Mouse (Mus musculus) embryonic fibroblast, embryonic 13.5 days (primary cell): ENCODE data around the gene E130218I03Rik. TPM values are rescaled to one million over a fixed set of nuclear protein-coding genes. Genes with fewer than 3 reads are reported as not detected.
A peak's percentile ranks its signal among the peaks of the same experiment; 100 is the strongest.

Experiments
- H3K27ac ChIP-seq: 2 replicates; pipeline ENCODE4 v1.5.1; 2012; ENCODE audit warnings: low read length, control low read depth, inconsistent platforms; ENCODE audit not compliant: insufficient read depth
- H3K4me1 ChIP-seq: 2 replicates; pipeline ENCODE4 v1.6.1; 2011; ENCODE audit warnings: low read length; ENCODE audit not compliant: control insufficient read depth, insufficient read depth
- H3K4me3 ChIP-seq: 2 replicates; pipeline ENCODE4 v1.5.1; 2011; ENCODE audit warnings: mild to moderate bottlenecking, control low read depth, low read length; ENCODE audit not compliant: insufficient read depth
- CTCF ChIP-seq: IDR thresholded peaks from 2 replicates; pipeline ENCODE4 v1.5.1; 2011; ENCODE audit warnings: mild to moderate bottlenecking, control low read depth, low read length, moderate library complexity, borderline replicate concordance; ENCODE audit not compliant: insufficient read depth
- POLR2A ChIP-seq: IDR thresholded peaks from 2 replicates; pipeline ENCODE4 v1.6.1; 2011; ENCODE audit warnings: low read depth, mild to moderate bottlenecking, control low read depth, low read length, moderate library complexity
- polyA plus RNA-seq: library from polyadenylated mRNA; stranded (reverse); fragments of >200 nt; gene quantifications from 2 replicates; pipeline ENCODE4 v1.2.4, GENCODE M21; 2011; ENCODE audit warnings: low read depth; ENCODE audit not compliant: missing spikeins, insufficient read length

The E130218I03Rik gene
- polyA plus RNA-seq, 1 experiment: not detected

- no peak overlapping the region for H3K4me3 ChIP-seq
- no peak overlapping the region for H3K27ac ChIP-seq
- peaks cover 3% of the 10 kb centered on the region; the same call in 1 of the 2 replicates for H3K4me1 ChIP-seq
- TF ChIP-seq CTCF (no peak), POLR2A (no peak)
Observed at GRCm38 (mm10) chr4:134237582-134238278, 5.7 kb upstream of the E130218I03Rik start.

DNA sequence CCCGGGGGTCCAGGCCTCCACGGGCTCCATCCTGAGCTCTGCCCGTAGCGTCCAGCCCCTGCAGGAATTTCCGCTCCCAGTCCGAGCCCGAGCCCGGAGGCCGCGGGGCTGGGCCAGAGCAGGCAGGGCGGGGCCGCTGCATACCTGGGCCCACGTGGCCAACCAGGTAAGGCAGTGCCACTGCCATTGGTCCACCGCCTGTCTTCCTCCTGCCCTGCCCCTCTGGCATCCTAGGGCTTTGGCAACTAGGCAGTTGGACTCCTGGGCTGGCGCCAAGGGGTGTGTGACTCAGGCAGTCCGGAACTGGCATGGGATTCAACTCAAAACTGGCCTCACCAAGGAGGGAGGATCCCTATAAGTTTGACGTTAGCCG is 5.2 kb upstream of the E130218I03Rik start, which contains the start of gene Cnksr1:
Gene Cnksr1 (minus strand): TSS at position 121 of the 373 bp plus-strand sequence.
- no peak within 1 kb of the TSS for H3K4me3 ChIP-seq
- H3K27ac ChIP-seq: no peak within 1 kb of the TSS
- peaks cover 3% of the 10 kb centered on the region; the same call in 1 of the 2 replicates for H3K4me1 ChIP-seq
- TF ChIP-seq CTCF (no peak), POLR2A (no peak)

GRCm38 (mm10) chr4:134238686-134239085 is 4.8 kb upstream of the E130218I03Rik start:
- Histone ChIP-seq H3K27ac (no peak overlapping the region), H3K4me3 (no peak overlapping the region), H3K4me1 (peaks cover 3% of the 10 kb centered on the region; the same call in 1 of the 2 replicates)
- TF ChIP-seq CTCF: no peak
- TF ChIP-seq POLR2A: no peak

DNA sequence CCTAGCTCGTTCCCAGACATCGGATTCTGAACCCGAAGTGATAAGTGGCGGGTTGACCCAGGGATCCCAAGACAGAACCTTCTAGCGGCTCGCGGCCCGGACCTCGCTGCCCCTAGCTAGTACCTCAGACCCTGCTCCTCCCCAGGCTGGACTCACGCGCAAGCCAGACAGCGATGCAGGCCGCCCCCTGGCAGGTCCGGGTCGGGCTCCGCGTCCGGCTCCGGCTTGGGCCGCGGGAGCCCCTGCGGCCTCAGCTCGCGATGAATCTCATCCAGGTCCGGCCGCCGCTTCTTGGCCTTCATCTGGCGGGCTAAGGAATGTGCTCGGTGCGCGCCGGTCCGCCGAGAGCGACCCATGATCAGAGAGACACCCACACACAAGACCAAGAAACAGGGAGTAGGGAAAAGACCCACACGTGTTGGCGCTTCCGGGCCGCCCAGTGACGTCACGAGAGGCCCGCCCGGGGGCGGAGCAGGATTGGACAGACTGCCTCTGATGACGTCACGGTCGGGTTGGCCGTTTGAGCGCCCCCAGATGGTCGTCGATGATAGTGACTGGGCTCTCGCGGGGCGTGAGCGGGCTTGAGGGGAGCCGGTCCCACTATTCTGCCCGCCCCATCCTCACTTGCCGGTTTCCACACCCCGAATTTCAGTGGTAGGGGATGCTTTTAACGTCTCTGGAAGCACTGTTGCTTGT is 1.8 kb downstream of the E130218I03Rik start, which contains the start of gene Zfp593:
Gene Zfp593 (minus strand): TSS at position 445 of the 696 bp plus-strand sequence.
- H3K27ac ChIP-seq: no peak within 1 kb of the TSS

DNA sequence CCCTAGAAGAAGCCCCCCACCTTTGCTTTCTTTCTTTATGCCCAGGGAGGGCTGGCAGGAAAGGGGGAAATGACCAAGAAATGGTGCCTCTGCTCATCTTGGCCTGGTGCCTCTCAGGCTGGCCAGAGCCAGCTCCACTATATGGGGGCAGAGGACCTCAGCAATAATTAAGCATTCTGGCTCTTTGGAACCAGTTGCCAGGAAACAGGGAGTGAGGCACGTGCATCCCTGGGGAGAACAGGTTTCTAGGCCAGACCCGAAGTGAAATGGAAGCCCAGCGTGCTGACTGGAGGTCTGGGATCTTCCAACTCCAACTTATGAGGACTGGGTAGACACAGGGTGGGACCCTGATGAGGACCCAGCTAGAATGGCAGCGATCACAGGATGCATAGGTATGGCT is 2.8 kb downstream of the E130218I03Rik start:
- no peak for TF ChIP-seq CTCF
- TF ChIP-seq POLR2A: no peak
- H3K4me3 ChIP-seq: no peak overlapping the region
- H3K27ac ChIP-seq: no peak overlapping the region
- H3K4me1 ChIP-seq: no peaks in the 10 kb centered on the region; the same call in 1 of the 2 replicates

More for the DNA sequence above, 1.8 kb downstream of the E130218I03Rik start, which contains the start of gene Zfp593:
- H3K4me3 ChIP-seq: peak within 1 kb of the TSS; percentile 83
- no peaks in the 10 kb centered on the region for H3K4me1 ChIP-seq
- TF ChIP-seq CTCF (peak; percentile 71), POLR2A (peak; percentile 81)

GRCm38 (mm10) chr4:134246719-134247258 is 3.3 kb downstream of the E130218I03Rik start, which contains the start of gene Gm30191:
Gm30191 (plus strand) TSS chr4:134246935.
- TF ChIP-seq POLR2A (no peak), CTCF (no peak)
- peak within 1 kb of the TSS; percentile 14; the same call in 1 of the 2 replicates for H3K4me3 ChIP-seq
- no peaks in the 10 kb centered on the region; the same call in 1 of the 2 replicates for H3K4me1 ChIP-seq
- no peak within 1 kb of the TSS for H3K27ac ChIP-seq

DNA sequence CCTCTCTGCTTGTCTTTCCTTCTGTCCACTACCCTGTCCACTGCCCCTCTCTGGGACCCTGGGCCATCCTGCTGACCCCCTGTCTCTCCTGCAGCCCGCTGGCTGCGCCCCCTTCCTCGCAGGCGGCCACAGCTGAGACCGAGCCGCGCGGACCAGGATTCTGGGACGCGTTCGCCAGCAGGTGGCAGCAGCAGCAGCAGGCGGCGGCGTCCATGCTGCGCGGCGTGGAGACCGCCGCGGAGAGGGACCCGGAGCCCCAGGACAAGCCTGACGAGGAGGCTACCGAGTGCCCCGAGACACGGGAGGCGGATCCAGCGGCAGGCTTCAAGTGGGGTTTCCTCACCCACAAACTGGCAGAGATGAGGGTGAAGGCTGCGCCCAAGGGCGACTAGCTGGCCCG is 6.2 kb downstream of the E130218I03Rik start:
- H3K27ac ChIP-seq: no peak overlapping the region
- H3K4me1 ChIP-seq: no peaks in the 10 kb centered on the region; the same call in 1 of the 2 replicates
- TF ChIP-seq CTCF: peak; percentile 74
- no peak for TF ChIP-seq POLR2A
- peak overlapping the region; percentile 23 for H3K4me3 ChIP-seq

- Histone ChIP-seq H3K4me1 (no peaks in the 10 kb centered on the region; the same call in 1 of the 2 replicates), H3K4me3 (no peak overlapping the region; the same call in 1 of the 2 replicates), H3K27ac (no peak overlapping the region)
Observed at GRCm38 (mm10) chr4:134250116-134250929, 6.9 kb downstream of the E130218I03Rik start.

DNA sequence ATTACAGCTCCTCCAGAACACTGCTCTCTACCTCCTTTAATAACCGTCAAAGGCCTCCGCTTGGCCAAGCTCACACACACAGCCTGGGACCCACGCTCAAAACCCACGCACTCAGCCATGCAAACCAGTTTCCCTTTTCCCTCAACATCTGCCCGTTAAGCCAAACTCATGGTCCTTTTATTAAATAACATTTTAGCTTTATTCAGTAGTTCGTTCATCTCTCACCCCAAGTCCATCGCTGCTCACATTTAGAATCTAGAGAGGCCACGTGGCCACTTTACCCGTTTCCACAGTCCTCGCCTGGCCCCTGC is 7.4 kb downstream of the E130218I03Rik start:
- TF ChIP-seq POLR2A (no peak), CTCF (no peak)
- H3K4me3 ChIP-seq: peak overlapping the region; percentile 23
- no peak overlapping the region for H3K27ac ChIP-seq
- H3K4me1 ChIP-seq: no peaks in the 10 kb centered on the region; the same call in 1 of the 2 replicates

More at GRCm38 (mm10) chr4:134250116-134250929, 6.9 kb downstream of the E130218I03Rik start:
- no peak for TF ChIP-seq CTCF
- no peak for TF ChIP-seq POLR2A
